Mouse (Mus musculus) myocyte (in vitro differentiated cells): ENCODE measurements around the gene Herpud2. TPM values are rescaled to one million over a fixed set of nuclear protein-coding genes. Genes with fewer than 3 reads are reported as not detected.

Experiments
- H3K27me3 ChIP-seq: one replicate; pipeline ENCODE4 v1.6.1; 2011; ENCODE audit not compliant: control insufficient read depth, insufficient read depth, insufficient read length
- H3K36me3 ChIP-seq: one replicate; pipeline ENCODE4 v1.6.1; 2011; ENCODE audit not compliant: control insufficient read depth, insufficient read depth
- H3K4me2 ChIP-seq: one replicate; pipeline ENCODE4 v1.6.1; 2011; ENCODE audit warnings: low read depth, control low read depth
- H3K4me3 ChIP-seq: one replicate; pipeline ENCODE4 v1.5.1; 2011; ENCODE audit warnings: mild to moderate bottlenecking, control low read depth, moderate library complexity
- H3K79me2 ChIP-seq: one replicate; pipeline ENCODE4 v1.6.1; 2011; ENCODE audit not compliant: control insufficient read depth, insufficient read depth
- H3ac ChIP-seq: one replicate; pipeline ENCODE4 v1.6.1; 2011; ENCODE audit not compliant: control insufficient read depth, insufficient read length
- CEBPB ChIP-seq: IDR thresholded peaks from 2 replicates; pipeline ENCODE4 v1.6.1; 2011; ENCODE audit warnings: mild to moderate bottlenecking, moderate library complexity; ENCODE audit not compliant: poor library complexity, insufficient read depth, severe bottlenecking
- E2F4 ChIP-seq: IDR thresholded peaks from one replicate; pipeline ENCODE4 v1.6.1; 2011; ENCODE audit warnings: mild to moderate bottlenecking, control low read depth, moderate library complexity; ENCODE audit not compliant: insufficient read depth
- MAX ChIP-seq: IDR thresholded peaks from one replicate; pipeline ENCODE4 v1.6.1; 2011; ENCODE audit warnings: low read depth, mild to moderate bottlenecking, control low read depth
- MYOD1 ChIP-seq, 3 experiments: IDR thresholded peaks; one replicate each; pipeline ENCODE4 v1.6.1; 2011; ENCODE audit warnings: control low read depth in 2 of 3, low read depth in 2 of 3, mild to moderate bottlenecking in 2 of 3, moderate library complexity in 1 of 3; ENCODE audit not compliant: insufficient read length in 2 of 3, control insufficient read depth in 1 of 3
- MYOG ChIP-seq, 3 experiments: IDR thresholded peaks; one replicate each; pipeline ENCODE4 v1.6.1; 2011; ENCODE audit warnings: control low read depth in 2 of 3, low read depth in 2 of 3, mild to moderate bottlenecking in 2 of 3; ENCODE audit not compliant: insufficient read length in 2 of 3, control insufficient read depth in 1 of 3, insufficient read depth in 1 of 3
- POLR2A ChIP-seq: IDR thresholded peaks from one replicate; pipeline ENCODE4 v1.6.1; 2011; ENCODE audit warnings: low read depth, mild to moderate bottlenecking, control low read depth, moderate library complexity; ENCODE audit not compliant: insufficient read length
- POLR2AphosphoS2 ChIP-seq: IDR thresholded peaks from one replicate; pipeline ENCODE4 v1.6.1; 2011; ENCODE audit warnings: low read depth, control low read depth; ENCODE audit not compliant: insufficient read length
- REST ChIP-seq: IDR thresholded peaks from one replicate; pipeline ENCODE4 v1.6.1; 2011; ENCODE audit warnings: mild to moderate bottlenecking, control low read depth, moderate library complexity; ENCODE audit not compliant: insufficient read depth, insufficient read length
- SRF ChIP-seq: IDR thresholded peaks from one replicate; pipeline ENCODE4 v1.6.1; 2011; ENCODE audit warnings: low read depth; ENCODE audit not compliant: control insufficient read depth, insufficient read length
- TCF12 ChIP-seq: IDR thresholded peaks from one replicate; pipeline ENCODE4 v1.6.1; 2011; ENCODE audit warnings: mild to moderate bottlenecking, control low read depth; ENCODE audit not compliant: poor library complexity, insufficient read depth, severe bottlenecking
- TCF3 ChIP-seq: IDR thresholded peaks from one replicate; pipeline ENCODE4 v1.6.1; 2011; ENCODE audit warnings: low read depth, control low read depth; ENCODE audit not compliant: insufficient read length
- USF1 ChIP-seq: IDR thresholded peaks from one replicate; pipeline ENCODE4 v1.6.1; 2011; ENCODE audit warnings: low read depth, mild to moderate bottlenecking, control low read depth, moderate library complexity
- polyA plus RNA-seq: library from polyadenylated mRNA; unstranded; fragments of >200 nt; fragmentation: generic; extraction: Trizol; gene quantifications from one replicate; pipeline ENCODE4 v1.2.1, GENCODE M21; 2012; ENCODE audit warnings: missing spikeins

Gene Herpud2
- polyA plus RNA-seq, 1 experiment: 18.8 TPM

- no peaks in the 10 kb centered on the region for H3K27me3 ChIP-seq
- TF ChIP-seq REST: no peak
- no peak for TF ChIP-seq MYOG (IDR thresholded peaks at IDR 0.05; ENCODE audit: control insufficient read depth in 1 of 3, insufficient read depth in 1 of 3, insufficient read length in 2 of 3, low read depth in 2 of 3)
- TF ChIP-seq MYOD1 (IDR thresholded peaks at IDR 0.05; ENCODE audit: control insufficient read depth in 1 of 3, insufficient read length in 2 of 3, low read depth in 2 of 3): no peak
- TF ChIP-seq E2F4: no peak
- TF ChIP-seq POLR2A: no peak
- no peak for TF ChIP-seq TCF12
- no peak for TF ChIP-seq POLR2AphosphoS2
- no peak for TF ChIP-seq USF1
- TF ChIP-seq MAX: no peak
- no peak for TF ChIP-seq SRF
- no peak for TF ChIP-seq CEBPB
- no peak for TF ChIP-seq TCF3
- H3ac ChIP-seq: no peak within 1 kb of the TSS
- no peaks in the 10 kb centered on the region for H3K36me3 ChIP-seq
- no peak within 1 kb of the TSS for H3K4me3 ChIP-seq
- no peaks in the 10 kb centered on the region for H3K79me2 ChIP-seq
- H3K4me2 ChIP-seq: no peak within 1 kb of the TSS
These were observed 62.5 kb downstream of the Herpud2 start, which contains the start of gene Gm10181 for GRCm38 (mm10) chr9:25089122-25089521. Gm10181 (plus strand) TSS chr9:25089422.

GRCm38 (mm10) chr9:25076505-25076904 is 75.1 kb downstream of the Herpud2 start:
- H3ac ChIP-seq: no peak overlapping the region
- no peak for TF ChIP-seq CEBPB
- TF ChIP-seq TCF12: no peak
- TF ChIP-seq E2F4: no peak
- TF ChIP-seq MYOG (IDR thresholded peaks at IDR 0.05; ENCODE audit: control insufficient read depth in 1 of 3, insufficient read depth in 1 of 3, insufficient read length in 2 of 3, low read depth in 2 of 3): no peak
- TF ChIP-seq SRF: no peak
- TF ChIP-seq POLR2A: no peak
- TF ChIP-seq REST: no peak
- no peak for TF ChIP-seq TCF3
- no peak for TF ChIP-seq POLR2AphosphoS2
- no peak for TF ChIP-seq USF1
- TF ChIP-seq MAX: no peak
- no peak for TF ChIP-seq MYOD1 (IDR thresholded peaks at IDR 0.05; ENCODE audit: control insufficient read depth in 1 of 3, insufficient read length in 2 of 3, low read depth in 2 of 3)
- no peaks in the 10 kb centered on the region for H3K79me2 ChIP-seq
- H3K36me3 ChIP-seq: no peaks in the 10 kb centered on the region
- H3K4me3 ChIP-seq: no peak overlapping the region
- H3K27me3 ChIP-seq: peaks cover 4% of the 10 kb centered on the region
- H3K4me2 ChIP-seq: no peak overlapping the region

DNA sequence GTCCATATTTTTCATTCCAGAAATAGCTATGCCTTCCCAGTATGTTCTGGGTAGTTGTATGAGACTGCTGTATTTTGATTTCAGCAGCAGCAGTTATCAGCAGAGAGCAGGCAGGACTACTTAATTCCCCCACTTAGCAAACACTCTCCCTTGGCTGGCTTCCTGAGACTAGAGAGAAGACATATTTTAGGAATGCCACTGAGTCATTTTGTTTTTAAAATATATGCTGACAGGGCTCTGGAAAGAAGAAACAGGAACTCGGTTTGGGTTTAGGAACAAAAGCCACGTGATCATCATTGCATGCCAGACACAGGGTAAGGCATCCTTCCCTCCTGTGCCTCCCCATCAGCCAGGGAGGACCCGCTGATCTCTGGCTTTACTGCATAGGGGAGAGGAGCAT is 75.6 kb downstream of the Herpud2 start:
- Histone ChIP-seq H3K36me3 (no peaks in the 10 kb centered on the region), H3ac (no peak overlapping the region), H3K4me2 (no peak overlapping the region), H3K27me3 (peaks cover 4% of the 10 kb centered on the region), H3K79me2 (no peaks in the 10 kb centered on the region), H3K4me3 (no peak overlapping the region)
- TF ChIP-seq USF1 (peak; percentile 52), MYOG (IDR thresholded peaks at IDR 0.05; ENCODE audit: control insufficient read depth in 1 of 3, insufficient read depth in 1 of 3, insufficient read length in 2 of 3, low read depth in 2 of 3) (no peak)

GRCm38 (mm10) chr9:25072666-25073065 is 79.0 kb downstream of the Herpud2 start:
- Histone ChIP-seq H3K36me3 (no peaks in the 10 kb centered on the region), H3K79me2 (no peaks in the 10 kb centered on the region), H3K27me3 (no peaks in the 10 kb centered on the region), H3ac (no peak overlapping the region), H3K4me3 (no peak overlapping the region), H3K4me2 (no peak overlapping the region)
- no peak for TF ChIP-seq POLR2A
- TF ChIP-seq USF1: no peak
- TF ChIP-seq TCF3: no peak
- TF ChIP-seq SRF: no peak
- no peak for TF ChIP-seq TCF12
- TF ChIP-seq E2F4: no peak
- no peak for TF ChIP-seq CEBPB

GRCm38 (mm10) chr9:25058726-25059125 is 92.9 kb downstream of the Herpud2 start:
- Histone ChIP-seq H3K4me2 (no peak overlapping the region), H3K36me3 (no peaks in the 10 kb centered on the region), H3ac (no peak overlapping the region), H3K4me3 (no peak overlapping the region), H3K27me3 (no peaks in the 10 kb centered on the region), H3K79me2 (no peaks in the 10 kb centered on the region)
- no peak for TF ChIP-seq MYOG (IDR thresholded peaks at IDR 0.05; ENCODE audit: control insufficient read depth in 1 of 3, insufficient read depth in 1 of 3, insufficient read length in 2 of 3, low read depth in 2 of 3)
- no peak for TF ChIP-seq POLR2A
- no peak for TF ChIP-seq POLR2AphosphoS2
- no peak for TF ChIP-seq TCF3
- no peak for TF ChIP-seq USF1
- no peak for TF ChIP-seq SRF
- TF ChIP-seq E2F4: no peak
- no peak for TF ChIP-seq MYOD1 (IDR thresholded peaks at IDR 0.05; ENCODE audit: control insufficient read depth in 1 of 3, insufficient read length in 2 of 3, low read depth in 2 of 3)
- TF ChIP-seq REST: no peak
- no peak for TF ChIP-seq TCF12
- TF ChIP-seq CEBPB: no peak
- no peak for TF ChIP-seq MAX

Other genes with a start within 250 kb of the Herpud2 start
- not detected for gene Gm10181, start 62.4 kb downstream of the Herpud2 start, polyA plus RNA-seq
- gene Sept7, start 100.6 kb upstream of the Herpud2 start, polyA plus RNA-seq: 43.8 TPM